Mouse (Mus musculus) lung, embryonic 15.5 days (tissue): Measurements from ENCODE around the gene Olfr331. TPM values are rescaled to one million over a fixed set of nuclear protein-coding genes. Genes with fewer than 3 reads are reported as not detected.

Experiments used
- polyA plus RNA-seq: library from polyadenylated mRNA; unstranded; fragments of >200 nt; fragmentation: Nextera tagmentation; extraction: Ambion mirVana; gene quantifications from 2 replicates; pipeline ENCODE4 v1.2.1, GENCODE M21; 2015

Olfr331 gene
- polyA plus RNA-seq, 1 experiment from 2014 or later: not detected

Other genes starting within 250 kb of the Olfr331 start
- 0.06 TPM in 1 of 2 replicates, not detected in the other for gene 4930438A08Rik, start 227.8 kb downstream of the Olfr331 start, polyA plus RNA-seq
- 23.4 and 25.6 TPM in 2 replicates for gene Zfp692, start 195.5 kb downstream of the Olfr331 start, polyA plus RNA-seq
- 29.8 and 32.3 TPM in 2 replicates for gene Zfp672, start 172.2 kb downstream of the Olfr331 start, polyA plus RNA-seq
- gene Sh3bp5l, start 171.8 kb downstream of the Olfr331 start, polyA plus RNA-seq: 32.3 and 38.3 TPM in 2 replicates
- gene Lypd8, start 123.5 kb downstream of the Olfr331 start, polyA plus RNA-seq: 0.40 TPM in 1 of 2 replicates, not detected in the other
- gene 1810065E05Rik, start 81.5 kb downstream of the Olfr331 start, polyA plus RNA-seq: not detected in 2 replicates
- not detected in 2 replicates for gene Gm12253, start 70.0 kb downstream of the Olfr331 start, polyA plus RNA-seq
- gene Lypd9, start 49.6 kb downstream of the Olfr331 start, polyA plus RNA-seq: not detected in 2 replicates
- gene Olfr30, start 40.3 kb downstream of the Olfr331 start, polyA plus RNA-seq: not detected in 2 replicates
- not detected in 2 replicates for gene Olfr332, start 10.0 kb downstream of the Olfr331 start, polyA plus RNA-seq
- not detected in 2 replicates for gene Olfr330, start 32.3 kb upstream of the Olfr331 start, polyA plus RNA-seq
- gene Olfr329-ps, start 43.9 kb upstream of the Olfr331 start, polyA plus RNA-seq: not detected in 2 replicates
- gene Olfr328, start 53.1 kb upstream of the Olfr331 start, polyA plus RNA-seq: not detected in 2 replicates
- gene Olfr224, start 68.0 kb upstream of the Olfr331 start, polyA plus RNA-seq: not detected in 2 replicates
- gene Olfr325, start 75.2 kb upstream of the Olfr331 start, polyA plus RNA-seq: not detected in 2 replicates
- gene Olfr324, start 92.5 kb upstream of the Olfr331 start, polyA plus RNA-seq: not detected in 2 replicates
- gene 2210407C18Rik, start 113.5 kb upstream of the Olfr331 start, polyA plus RNA-seq: not detected in 2 replicates
- gene Olfr323, start 127.9 kb upstream of the Olfr331 start, polyA plus RNA-seq: not detected in 2 replicates
- gene Trim58, start 137.9 kb upstream of the Olfr331 start, polyA plus RNA-seq: 0.11 and 0.16 TPM in 2 replicates
- gene Olfr322, start 156.2 kb upstream of the Olfr331 start, polyA plus RNA-seq: not detected in 2 replicates
- gene Olfr320, start 178.5 kb upstream of the Olfr331 start, polyA plus RNA-seq: not detected in 2 replicates
- gene Olfr319, start 196.6 kb upstream of the Olfr331 start, polyA plus RNA-seq: not detected in 2 replicates
- not detected in 2 replicates for gene Olfr318, start 221.4 kb upstream of the Olfr331 start, polyA plus RNA-seq
- not detected in 2 replicates for gene Olfr317, start 236.6 kb upstream of the Olfr331 start, polyA plus RNA-seq